Mouse (Mus musculus) spleen, adult 2 months (tissue): ENCODE measurements at regions not wholly inside any gene's neighbourhood (a gene's known extent, or its start where the extent isn't known, plus 50 kb on each side); places are given as distances from the start of the nearest gene placed in this dataset.

ENCODE experiments used
- DNase-seq, 2 experiments: peaks; one replicate each; pipeline versions ENCODE4 v3.0.0 to v3.0.0-alpha.2; 2012 to 2021; ENCODE audit warnings: low spot score in 2 of 2, low read depth in 1 of 2
- H3K27ac ChIP-seq: fragments of 200-500 bp; 2 replicates; pipeline ENCODE4 v1.5.1; 2012; ENCODE audit warnings: low read length, inconsistent platforms; ENCODE audit not compliant: insufficient read depth
- H3K27me3 ChIP-seq: fragments of 200-500 bp; 2 replicates; pipeline ENCODE4 v1.6.1; 2012; ENCODE audit warnings: mild to moderate bottlenecking, moderate library complexity, low read length, inconsistent platforms; ENCODE audit not compliant: control insufficient read depth, insufficient read depth
- H3K36me3 ChIP-seq: fragments of 200-500 bp; 2 replicates; pipeline ENCODE4 v1.6.1; 2012; ENCODE audit warnings: mild to moderate bottlenecking, low read length, inconsistent platforms; ENCODE audit not compliant: control insufficient read depth, insufficient read depth
- H3K4me1 ChIP-seq: fragments of 200-500 bp; 2 replicates; pipeline ENCODE4 v1.6.1; 2011; ENCODE audit warnings: inconsistent platforms; ENCODE audit not compliant: control insufficient read depth, insufficient read depth, insufficient read length
- H3K4me3 ChIP-seq: fragments of 200-500 bp; 2 replicates; pipeline ENCODE4 v1.5.1; 2011; ENCODE audit warnings: mild to moderate bottlenecking, inconsistent platforms; ENCODE audit not compliant: insufficient read depth, insufficient read length; ENCODE audit errors: extremely low read depth
- CTCF ChIP-seq: fragments of 200-500 bp; IDR thresholded peaks from 2 replicates; pipeline ENCODE4 v1.5.1; 2011; ENCODE audit warnings: mild to moderate bottlenecking, inconsistent platforms; ENCODE audit not compliant: insufficient read depth, insufficient read length, insufficient replicate concordance; ENCODE audit errors: extremely low read depth
- POLR2A ChIP-seq: fragments of 200-500 bp; IDR thresholded peaks from 2 replicates; pipeline ENCODE4 v1.6.1; 2011; ENCODE audit warnings: low read depth, low read length, inconsistent platforms
- WGBS: fragments of 180-500 bp; shearing (Covaris S2); methylation state at CpG from one replicate; pipeline ENCODE4 v1.1.7; 2018; 5-methylcytosine and 5-hydroxymethylcytosine counted together

GRCm38 (mm10) chr13:6167055-6167761 is 305.9 kb downstream of the Klf6 start:
- TF ChIP-seq CTCF, result no peak
- no peak for TF ChIP-seq POLR2A
- no peak overlapping the region for H3K27ac ChIP-seq
- H3K4me1 ChIP-seq, result no peaks in the 10 kb centered on the region
- WGBS, result 82% methylated on average over 1 of the region's 1 CpGs
- no peak for DNase-seq
- no peak overlapping the region for H3K4me3 ChIP-seq
- H3K36me3 ChIP-seq, result no peaks in the 10 kb centered on the region
- no peaks in the 10 kb centered on the region for H3K27me3 ChIP-seq

GRCm38 (mm10) chr13:6173095-6173494 is 311.8 kb downstream of the Klf6 start:
- Histone ChIP-seq H3K27me3 (no peaks in the 10 kb centered on the region), H3K36me3 (no peaks in the 10 kb centered on the region), H3K4me3 (no peak overlapping the region), H3K4me1 (no peaks in the 10 kb centered on the region), H3K27ac (no peak overlapping the region)
- TF ChIP-seq POLR2A (no peak), CTCF (no peak)
- no peak for DNase-seq

GRCm38 (mm10) chr13:6178362-6179070 is 317.2 kb downstream of the Klf6 start:
- TF ChIP-seq POLR2A (no peak), CTCF (no peak)
- H3K27me3 ChIP-seq, result no peaks in the 10 kb centered on the region
- no peaks in the 10 kb centered on the region for H3K36me3 ChIP-seq
- no peak overlapping the region for H3K4me3 ChIP-seq
- H3K27ac ChIP-seq, result no peak overlapping the region
- no peaks in the 10 kb centered on the region for H3K4me1 ChIP-seq
- no peak for DNase-seq
- WGBS, result 80% methylated on average over 9 of the region's 9 CpGs

GRCm38 (mm10) chr13:6189133-6189532 is 327.9 kb downstream of the Klf6 start:
- no peak overlapping the region for H3K4me3 ChIP-seq
- TF ChIP-seq CTCF (no peak), POLR2A (no peak)
- no peaks in the 10 kb centered on the region for H3K27me3 ChIP-seq
- no peak for DNase-seq
- no peak overlapping the region for H3K27ac ChIP-seq
- no peaks in the 10 kb centered on the region for H3K36me3 ChIP-seq
- 90% methylated on average over 3 of the region's 3 CpGs for WGBS
- no peaks in the 10 kb centered on the region for H3K4me1 ChIP-seq

GRCm38 (mm10) chr13:6189566-6189965 is 328.3 kb downstream of the Klf6 start:
- 73% methylated on average over 7 of the region's 7 CpGs for WGBS
- H3K36me3 ChIP-seq, result no peaks in the 10 kb centered on the region
- H3K4me1 ChIP-seq, result no peaks in the 10 kb centered on the region
- no peak for DNase-seq
- no peak overlapping the region for H3K27ac ChIP-seq
- no peak for TF ChIP-seq POLR2A
- TF ChIP-seq CTCF, result no peak
- H3K4me3 ChIP-seq, result no peak overlapping the region
- no peaks in the 10 kb centered on the region for H3K27me3 ChIP-seq

- TF ChIP-seq CTCF, result no peak
- no peak for TF ChIP-seq POLR2A
- DNase-seq, result no peak
- H3K27ac ChIP-seq, result no peak overlapping the region
- no peaks in the 10 kb centered on the region for H3K36me3 ChIP-seq
- H3K4me1 ChIP-seq, result no peaks in the 10 kb centered on the region
- H3K4me3 ChIP-seq, result no peak overlapping the region
- H3K27me3 ChIP-seq, result no peaks in the 10 kb centered on the region
- 90% methylated on average over 7 of the region's 7 CpGs for WGBS
Measured at GRCm38 (mm10) chr13:6191186-6191914, 330.1 kb downstream of the Klf6 start.
